Comparison of ENCODE assay signal across 18 mouse cellular contexts in the genomic region with DNA sequence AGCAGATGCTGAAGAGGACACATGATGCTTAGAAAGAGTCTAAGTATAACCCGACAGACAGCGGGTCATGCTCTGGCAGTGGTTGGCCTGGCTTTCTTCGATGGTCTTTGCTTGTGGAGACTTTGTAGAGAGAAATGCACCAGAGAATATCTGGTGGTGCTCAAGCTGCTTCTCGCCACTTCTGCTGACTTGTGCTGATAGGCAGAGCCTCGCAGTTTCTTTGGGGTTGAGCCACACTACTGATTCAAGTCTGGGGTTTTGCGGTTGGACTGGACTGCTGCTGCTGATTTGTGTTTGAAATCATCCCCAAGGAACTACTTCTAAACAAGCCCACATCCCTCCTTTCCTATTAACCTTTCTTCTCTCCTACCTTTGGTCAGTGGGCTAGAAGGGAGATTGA.
"Had no signal": no experiment of that assay in that cellular context is flagged by ENCODE, and none has a peak within 500 bp of the region (broad histone marks: within the 10 kb centered on the region; RNA-seq: fewer than 3 reads in every experiment).

No protein-coding gene starts in this region.

- H3K36me3 ChIP-seq: lung, embryonic 15.5 days; midbrain, embryonic 12.5 days; neural tube, embryonic 12.5 days; stomach, embryonic 15.5 days had no signal

- H3K27ac ChIP-seq: lung, embryonic 15.5 days; macrophage; midbrain, embryonic 12.5 days; neural tube, embryonic 12.5 days; stomach, embryonic 15.5 days; stomach, postnatal 0 days had no signal

- ATAC-seq: liver, postnatal 0 days; lung, postnatal 0 days; midbrain, embryonic 16.5 days had no signal

- H3K27me3 ChIP-seq: megakaryocyte, embryonic 14.5 days; midbrain, embryonic 12.5 days; neural tube, embryonic 12.5 days; stomach, embryonic 15.5 days had no signal

- H3K9me3 ChIP-seq: lung, embryonic 15.5 days; megakaryocyte, embryonic 14.5 days; neural tube, embryonic 12.5 days; stomach, embryonic 15.5 days had no signal

- H3K9ac ChIP-seq: liver, postnatal 0 days; lung, embryonic 15.5 days; midbrain, embryonic 12.5 days; neural tube, embryonic 12.5 days; stomach, embryonic 15.5 days had no signal

- H3K4me3 ChIP-seq: lung, embryonic 15.5 days; megakaryocyte, embryonic 14.5 days; midbrain, embryonic 12.5 days; neural tube, embryonic 12.5 days; stomach, embryonic 15.5 days had no signal

- H3K4me2 ChIP-seq: lung, embryonic 15.5 days; midbrain, embryonic 12.5 days; neural tube, embryonic 12.5 days; stomach, embryonic 15.5 days had no signal

- H3K4me1 ChIP-seq: lung, embryonic 15.5 days; megakaryocyte, embryonic 14.5 days; neural tube, embryonic 12.5 days; stomach, embryonic 15.5 days had no signal

- DNase-seq: liver, postnatal 0 days; lung, adult 2 months; lung, postnatal 14 days; lung, postnatal 36 days; midbrain, embryonic 14.5 days; right cerebral cortex, postnatal 14 days; thymus, adult 2 months; thymus, postnatal 25 days; thymus, postnatal 4 days had no signal
